13 mouse cellular contexts compared by ENCODE assay signal in the genomic region with DNA sequence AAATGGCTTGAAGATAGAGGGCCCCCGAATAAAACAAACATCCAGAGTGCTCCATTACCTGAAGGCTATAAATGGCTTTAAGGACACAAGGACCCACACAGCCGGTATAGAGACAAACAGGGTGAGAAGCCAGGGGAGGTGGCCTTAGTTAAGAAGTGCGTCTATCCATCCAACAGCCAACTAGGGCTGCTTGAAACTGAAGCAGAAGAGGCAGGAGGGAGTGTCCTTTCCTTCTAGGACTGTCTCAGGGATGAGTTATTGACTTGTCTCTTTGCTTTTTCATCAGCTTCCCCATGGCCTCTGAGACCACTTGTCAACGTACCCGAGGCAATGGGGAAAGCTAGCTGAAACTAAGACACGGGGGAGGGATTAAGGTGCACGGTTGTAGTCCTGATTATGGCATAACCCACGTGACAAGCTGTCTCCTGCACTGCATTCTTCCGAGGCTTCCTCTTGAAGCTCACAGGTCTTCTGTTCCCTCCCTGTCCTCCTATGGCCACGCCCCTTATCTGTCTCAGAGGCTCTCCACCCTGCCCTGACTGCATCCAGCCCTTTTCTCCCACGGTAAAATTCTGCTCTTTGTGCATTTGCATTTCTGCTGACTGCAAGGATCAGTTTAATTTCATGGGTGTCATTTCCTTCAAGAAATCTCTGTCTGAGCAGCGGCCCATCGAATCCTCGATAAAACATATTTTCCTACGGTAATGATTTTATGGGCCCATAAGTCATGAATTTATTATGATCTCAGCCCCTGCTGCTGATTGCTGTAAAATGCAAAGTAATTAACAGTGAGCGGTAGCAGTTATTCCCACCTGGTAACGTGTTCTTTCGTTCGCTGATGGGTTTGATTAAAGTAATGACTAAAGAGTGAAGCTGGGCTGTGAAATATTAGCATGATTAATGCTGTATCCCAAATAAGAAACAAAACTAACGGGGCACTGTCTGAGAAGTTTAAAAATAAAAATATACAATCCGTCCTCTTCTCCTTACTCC.
A peak's percentile ranks its signal among the peaks of the same experiment; 100 is the strongest.
DNase-seq lines count a peak whose midpoint lies in the region; ATAC-seq lines count a peak whose summit lies in the region.
"Had no signal": no experiment of that assay in that cellular context is flagged by ENCODE, and none has a peak within 500 bp of the region (broad histone marks: within the 10 kb centered on the region; RNA-seq: fewer than 3 reads in every experiment).

No protein-coding gene starts in this region.

- ATAC-seq in kidney, embryonic 15.5 days (replicated peaks; ENCODE audit: low FRiP score), result peak; percentile 89
- peak; percentile 64 for ATAC-seq in forebrain, embryonic 15.5 days (replicated peaks)
- peak; percentile 92 for ATAC-seq in midbrain, embryonic 12.5 days (ENCODE audit: low FRiP score, low read depth)
- ATAC-seq in activated CD4-positive, CD25-positive, alpha-beta regulatory T cell, adult 4 months, result no peak
- ATAC-seq: Patski had no signal

- H3K9ac ChIP-seq in kidney, embryonic 15.5 days, result no peak overlapping the region
- no peak overlapping the region for H3K9ac ChIP-seq in forebrain, embryonic 15.5 days (replicated peaks)
- H3K9ac ChIP-seq in midbrain, embryonic 12.5 days (replicated peaks), result no peak overlapping the region
- H3K9ac ChIP-seq: embryonic facial prominence, embryonic 15.5 days; heart, embryonic 13.5 days had no signal

- no peaks in the 10 kb centered on the region for H3K27me3 ChIP-seq in kidney, embryonic 15.5 days
- H3K27me3 ChIP-seq in forebrain, embryonic 15.5 days, result no peaks in the 10 kb centered on the region
- no peaks in the 10 kb centered on the region for H3K27me3 ChIP-seq in midbrain, embryonic 12.5 days
- H3K27me3 ChIP-seq: embryonic facial prominence, embryonic 15.5 days; heart, embryonic 13.5 days; Patski had no signal

- peak overlapping the region; percentile 45 for H3K4me2 ChIP-seq in kidney, embryonic 15.5 days
- H3K4me2 ChIP-seq in forebrain, embryonic 15.5 days (replicated peaks), result no peak overlapping the region
- peak overlapping the region; percentile 26 for H3K4me2 ChIP-seq in midbrain, embryonic 12.5 days (replicated peaks)
- H3K4me2 ChIP-seq: embryonic facial prominence, embryonic 15.5 days; heart, embryonic 13.5 days had no signal

- 31% methylated on average over 21 of the region's 21 CpGs for WGBS in kidney, embryonic 15.5 days
- WGBS in forebrain, embryonic 15.5 days, result 56% methylated on average over 21 of the region's 21 CpGs
- 58% methylated on average over 21 of the region's 21 CpGs for WGBS in midbrain, embryonic 12.5 days

- no peak overlapping the region for H3K4me3 ChIP-seq in kidney, embryonic 15.5 days (replicated peaks)
- no peak overlapping the region for H3K4me3 ChIP-seq in forebrain, embryonic 15.5 days
- H3K4me3 ChIP-seq in midbrain, embryonic 12.5 days, result no peak overlapping the region
- H3K4me3 ChIP-seq: embryonic facial prominence, embryonic 15.5 days; heart, embryonic 13.5 days had no signal

- H3K4me1 ChIP-seq in kidney, embryonic 15.5 days, result peaks cover 13% of the 10 kb centered on the region
- H3K4me1 ChIP-seq in forebrain, embryonic 15.5 days, result 0 out of 2 replicates have a peak, but pooled peaks cover 4% of the 10 kb centered on the region
- peaks cover 3% of the 10 kb centered on the region; the same call in 1 of the 2 replicates for H3K4me1 ChIP-seq in midbrain, embryonic 12.5 days
- H3K4me1 ChIP-seq: embryonic facial prominence, embryonic 15.5 days; heart, embryonic 13.5 days had no signal

- H3K36me3 ChIP-seq in kidney, embryonic 15.5 days, result no peaks in the 10 kb centered on the region
- H3K36me3 ChIP-seq in forebrain, embryonic 15.5 days, result no peaks in the 10 kb centered on the region
- H3K36me3 ChIP-seq in midbrain, embryonic 12.5 days, result no peaks in the 10 kb centered on the region
- H3K36me3 ChIP-seq: embryonic facial prominence, embryonic 15.5 days; heart, embryonic 13.5 days had no signal

- H3K27ac ChIP-seq in kidney, embryonic 15.5 days, result no peak overlapping the region
- H3K27ac ChIP-seq in forebrain, embryonic 15.5 days (replicated peaks), result peak overlapping the region; percentile 15; the same call in 1 of the 2 replicates
- no peak overlapping the region for H3K27ac ChIP-seq in midbrain, embryonic 12.5 days (replicated peaks)
- H3K27ac ChIP-seq: embryonic facial prominence, embryonic 15.5 days; heart, embryonic 13.5 days had no signal

- no peaks in the 10 kb centered on the region for H3K9me3 ChIP-seq in kidney, embryonic 15.5 days (replicated peaks)
- no peaks in the 10 kb centered on the region for H3K9me3 ChIP-seq in forebrain, embryonic 15.5 days
- no peaks in the 10 kb centered on the region for H3K9me3 ChIP-seq in midbrain, embryonic 12.5 days
- H3K9me3 ChIP-seq: embryonic facial prominence, embryonic 15.5 days had no signal

- DNase-seq in kidney, adult 9 months, result no peak
- DNase-seq in brain, adult 2 months (ENCODE audit: low read depth, low spot score), result peak; percentile 28
- DNase-seq in cerebellum, postnatal 10 days, result no peak
- DNase-seq in B cell, adult 2 months, result no peak
- DNase-seq: adrenal gland, postnatal 14 days; layer of hippocampus, adult 9-11 months had no signal
